Mouse (Mus musculus) heart, postnatal 0 days (tissue): ENCODE measurements at regions not wholly inside any gene's neighbourhood (a gene's known extent, or its start where the extent isn't known, plus 50 kb on each side); places are given as distances from the start of the nearest gene placed in this dataset.
"Not testable (repeated sequence)": the region's sequence is repeated elsewhere in the genome, so short reads cannot be mapped to it uniquely, and the experiment has no call there.

Source experiments
- ATAC-seq: fragments of 200-750 bp; cut with Nextera tagmentation; 2 replicates; pipeline ENCODE4 v1.8.0; 2017; ENCODE audit warnings: low read depth, moderate number of reproducible peaks, moderate library complexity; ENCODE audit not compliant: insufficient read depth
- DNase-seq: peaks from one replicate; pipeline ENCODE4 v3.0.0-alpha.2; 2016; ENCODE audit warnings: low spot score
- H3K27ac ChIP-seq: fragments of 300-500 bp; sonication (generic); 2 replicates; pipeline ENCODE4 v1.5.1; 2014; ENCODE audit warnings: low read depth, mild to moderate bottlenecking
- H3K27me3 ChIP-seq: fragments of 300-500 bp; sonication (generic); 2 replicates; pipeline ENCODE4 v1.6.1; 2014; ENCODE audit warnings: low read length, mixed read lengths; ENCODE audit not compliant: control insufficient read depth, insufficient read depth
- H3K36me3 ChIP-seq: fragments of 300-500 bp; sonication (generic); replicated peaks from 2 replicates; pipeline ENCODE4 v1.6.1; 2014; ENCODE audit warnings: low read length, mixed read lengths; ENCODE audit not compliant: control insufficient read depth, insufficient read depth
- H3K4me1 ChIP-seq: fragments of 300-500 bp; sonication (generic); 2 replicates; pipeline ENCODE4 v1.6.1; 2014; ENCODE audit warnings: antibody characterized with exemption; ENCODE audit not compliant: control insufficient read depth, insufficient read depth
- H3K4me2 ChIP-seq: fragments of 300-500 bp; sonication (generic); 2 replicates; pipeline ENCODE4 v1.6.1; 2014; ENCODE audit warnings: low read depth, mild to moderate bottlenecking, low read length, moderate library complexity
- H3K4me3 ChIP-seq: fragments of 300-500 bp; sonication (generic); 2 replicates; pipeline ENCODE4 v1.5.1; 2014; ENCODE audit warnings: low read depth, low read length
- H3K9ac ChIP-seq: fragments of 300-500 bp; sonication (generic); replicated peaks from 2 replicates; pipeline ENCODE4 v1.6.1; 2014; ENCODE audit warnings: low read depth, low read length, mixed read lengths
- H3K9me3 ChIP-seq: fragments of 300-500 bp; sonication (generic); replicated peaks from 2 replicates; pipeline ENCODE4 v1.6.1; 2016; ENCODE audit warnings: low read length; ENCODE audit not compliant: control insufficient read depth
- CTCF ChIP-seq: IDR thresholded peaks from 2 replicates; pipeline ENCODE4 v1.5.1; 2016; ENCODE audit warnings: antibody characterized with exemption, control low read depth, low read depth
- EP300 ChIP-seq: IDR thresholded peaks from 2 replicates; pipeline ENCODE4 v1.6.1; 2016; ENCODE audit warnings: antibody characterized with exemption, low read depth
- WGBS: fragments of 180-500 bp; shearing (Covaris S2); extraction: QIAGEN DNeasy Blood & Tissue Kit; methylation state at CpG from one replicate; pipeline ENCODE4 v1.1.7; 2014; 5-methylcytosine and 5-hydroxymethylcytosine counted together

DNA sequence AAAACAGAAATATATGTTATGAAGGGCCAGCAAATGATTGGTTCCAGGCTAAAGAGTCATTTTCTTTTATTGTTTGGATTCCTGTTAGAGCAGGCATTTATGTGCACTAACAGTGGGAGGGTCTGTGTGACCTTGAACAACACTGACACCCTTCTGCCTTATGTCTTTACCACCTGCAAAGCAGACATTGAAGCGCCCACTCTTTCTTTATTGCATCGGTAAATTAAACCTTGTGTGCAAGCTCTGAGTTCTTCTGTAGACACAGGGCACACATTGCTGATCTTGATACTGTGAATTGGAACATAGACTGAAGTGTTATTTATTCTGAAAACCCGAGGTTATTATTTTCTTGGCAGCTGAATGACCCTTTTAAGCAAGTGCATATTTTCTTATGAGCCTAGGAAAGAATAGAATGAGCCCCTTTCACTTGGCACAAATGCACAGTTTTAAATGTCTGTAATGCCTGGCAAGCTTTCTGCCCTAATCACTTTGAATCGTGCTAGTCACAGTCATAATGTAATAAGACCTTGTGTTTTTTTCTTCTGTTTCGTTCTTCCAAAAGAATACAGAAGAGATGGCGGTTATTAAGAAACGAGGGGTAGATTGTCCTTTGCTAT is 125.1 kb upstream of the Cobl start:
- no peak for DNase-seq
- WGBS, result 57% methylated on average over 7 of the region's 7 CpGs
- TF ChIP-seq CTCF (no peak), EP300 (no peak)
- Histone ChIP-seq H3K4me2 (no peak overlapping the region), H3K9me3 (no peaks in the 10 kb centered on the region), H3K4me3 (no peak overlapping the region), H3K36me3 (no peaks in the 10 kb centered on the region), H3K4me1 (no peaks in the 10 kb centered on the region), H3K9ac (no peak overlapping the region), H3K27ac (no peak overlapping the region), H3K27me3 (no peaks in the 10 kb centered on the region)
- no peak for ATAC-seq

DNA sequence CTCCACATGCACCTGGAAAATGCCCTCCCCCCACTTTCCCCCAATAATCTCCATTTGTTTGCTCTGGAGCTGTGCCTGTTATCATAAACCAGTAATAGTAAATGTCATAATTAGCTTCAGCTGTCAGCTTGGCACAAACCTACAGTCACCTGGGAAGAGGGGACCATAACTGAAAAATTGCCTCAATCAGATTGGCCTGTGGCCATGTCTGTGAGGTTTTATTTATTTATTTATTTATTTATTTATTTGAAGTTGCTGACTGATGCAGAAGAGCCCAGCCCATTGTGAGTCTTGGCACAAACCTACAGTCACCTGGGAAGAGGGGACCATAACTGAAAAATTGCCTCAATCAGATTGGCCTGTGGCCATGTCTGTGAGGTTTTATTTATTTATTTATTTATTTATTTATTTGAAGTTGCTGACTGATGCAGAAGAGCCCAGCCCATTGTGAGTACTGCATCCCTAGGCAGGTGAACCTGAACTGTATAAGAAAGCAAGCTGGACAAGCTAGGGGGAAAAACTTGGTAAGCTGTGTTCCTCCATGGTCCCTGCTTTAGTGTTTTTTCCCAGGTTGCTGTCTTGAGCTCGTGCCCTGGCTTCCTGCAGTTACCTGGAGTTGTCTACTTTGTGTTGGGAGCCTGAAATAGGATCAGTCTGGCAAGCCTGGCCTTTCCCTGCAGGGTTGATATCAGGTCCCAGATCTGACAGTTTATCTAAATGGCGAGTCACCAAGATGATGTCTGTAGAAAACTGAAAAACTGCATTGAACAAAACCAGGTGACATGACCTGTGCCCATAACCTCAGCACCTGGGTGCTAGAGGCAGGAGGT is 120.3 kb upstream of the Cobl start:
- not testable (repeated sequence) for H3K4me2 ChIP-seq, H3K9me3 ChIP-seq, H3K36me3 ChIP-seq, ATAC-seq, H3K27ac ChIP-seq, H3K4me1 ChIP-seq, H3K27me3 ChIP-seq, H3K9ac ChIP-seq, DNase-seq, H3K4me3 ChIP-seq
- WGBS, result 65% methylated on average over 2 of the region's 2 CpGs

DNA sequence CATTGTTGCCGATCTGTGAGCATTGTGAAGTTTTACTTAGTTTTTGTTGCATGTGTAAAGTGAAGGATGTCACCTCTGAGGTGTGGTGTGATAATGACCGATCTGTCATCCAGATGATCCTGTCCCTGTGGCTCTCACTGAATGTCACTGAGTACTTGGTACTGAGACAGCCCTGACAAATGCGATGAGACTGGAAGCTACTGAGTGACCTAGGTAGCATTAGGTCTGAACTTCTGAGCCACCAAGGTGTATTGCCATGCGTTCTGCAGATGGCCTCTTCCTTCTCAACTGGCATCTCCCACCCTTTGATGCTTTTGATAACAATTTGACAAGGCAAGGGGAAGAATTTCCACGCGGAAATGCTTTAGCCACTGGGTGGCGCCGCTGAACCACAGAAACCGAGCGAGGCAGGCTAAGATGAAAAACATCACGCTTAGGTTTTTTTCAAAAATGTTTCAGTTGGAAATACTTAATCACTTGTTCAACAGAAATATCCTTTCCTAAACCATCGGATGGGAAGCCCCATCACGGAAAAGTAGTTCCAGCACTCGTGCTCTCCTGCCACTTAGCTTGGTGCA is 114.3 kb upstream of the Cobl start:
- H3K27ac ChIP-seq, result no peak overlapping the region
- H3K9ac ChIP-seq, result no peak overlapping the region
- no peaks in the 10 kb centered on the region for H3K9me3 ChIP-seq
- WGBS, result 36% methylated on average over 14 of the region's 14 CpGs
- H3K27me3 ChIP-seq, result no peaks in the 10 kb centered on the region
- ATAC-seq (no peak), DNase-seq (no peak)
- no peak for TF ChIP-seq EP300
- peak; percentile 52 for TF ChIP-seq CTCF
- H3K4me1 ChIP-seq, result no peaks in the 10 kb centered on the region
- no peaks in the 10 kb centered on the region for H3K36me3 ChIP-seq
- no peak overlapping the region for H3K4me2 ChIP-seq
- H3K4me3 ChIP-seq, result no peak overlapping the region

GRCm38 (mm10) chr11:12559663-12560062 is 94.9 kb upstream of the Cobl start:
- Histone ChIP-seq H3K27me3 (no peaks in the 10 kb centered on the region), H3K9me3 (no peaks in the 10 kb centered on the region), H3K27ac (no peak overlapping the region), H3K4me3 (no peak overlapping the region), H3K4me2 (no peak overlapping the region), H3K9ac (no peak overlapping the region), H3K36me3 (no peaks in the 10 kb centered on the region), H3K4me1 (no peaks in the 10 kb centered on the region)
- DNase-seq (no peak), ATAC-seq (no peak)
- 57% methylated on average over 5 of the region's 5 CpGs for WGBS
- TF ChIP-seq EP300 (no peak), CTCF (no peak)

- Histone ChIP-seq H3K9ac (no peak overlapping the region), H3K27me3 (no peaks in the 10 kb centered on the region), H3K27ac (no peak overlapping the region), H3K4me1 (no peaks in the 10 kb centered on the region), H3K4me3 (no peak overlapping the region), H3K36me3 (no peaks in the 10 kb centered on the region), H3K4me2 (no peak overlapping the region), H3K9me3 (no peaks in the 10 kb centered on the region)
- WGBS, result 42% methylated on average over 1 of the region's 1 CpGs
- ATAC-seq (no peak), DNase-seq (peak; percentile 35)
- no peak for TF ChIP-seq EP300
- TF ChIP-seq CTCF, result peak; percentile 76
These were observed 94.4 kb upstream of the Cobl start for GRCm38 (mm10) chr11:12558995-12559633.
